Mouse (Mus musculus): Measurements from ENCODE around the gene Olfr711. TPM values are rescaled to one million over a fixed set of nuclear protein-coding genes. Genes with fewer than 3 reads are reported as not detected.
"Not testable (repeated sequence)": the region's sequence is repeated elsewhere in the genome, so short reads cannot be mapped to it uniquely, and the experiment has no call there.

The Olfr711 gene
- polyA plus RNA-seq, 1 experiment: not detected

DNA sequence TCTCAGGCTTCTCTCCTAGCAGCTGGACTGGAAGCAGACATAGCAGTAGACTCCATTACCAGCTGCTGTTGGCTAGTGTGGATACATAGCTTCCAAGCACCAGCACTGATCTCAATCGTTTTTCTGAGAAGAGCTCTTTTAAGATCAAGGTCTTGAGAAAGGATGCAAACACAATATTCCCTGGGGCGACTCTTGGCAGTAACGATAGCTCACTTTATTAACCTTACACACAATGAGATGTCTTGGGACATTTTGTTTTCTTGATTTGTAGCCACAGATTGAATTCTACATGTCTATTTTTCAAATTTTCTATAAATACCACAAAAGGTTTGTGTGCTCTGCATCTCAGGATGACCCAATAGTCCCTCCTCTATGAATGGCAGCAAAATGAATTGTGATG is 27.0 kb downstream of the Olfr711 start, which contains the start of gene Olfr710:
TSS of gene Olfr710 (minus strand) at position 101 of the 400 bp plus-strand sequence.
- no peak within 1 kb of the TSS for H3K4me3 ChIP-seq (ENCODE audit: low read depth, low read length)

GRCm38 (mm10) chr7:106932119-106932518 is 43.1 kb downstream of the Olfr711 start, which contains the start of gene Olfr709-ps1:
TSS of gene Olfr709-ps1 (minus strand) at chr7:106932219.
- H3K27ac ChIP-seq (ENCODE audit: insufficient read depth, low read depth, low read length): no peak within 1 kb of the TSS
- no peak within 1 kb of the TSS for H3K4me3 ChIP-seq (ENCODE audit: low read depth, low read length)
- H3K27me3 ChIP-seq (ENCODE audit: control insufficient read depth, insufficient read depth, low read length): no peaks in the 10 kb centered on the region
- H3K4me1 ChIP-seq (ENCODE audit: control insufficient read depth, insufficient read depth, insufficient read length, low read length): no peaks in the 10 kb centered on the region
- no peaks in the 10 kb centered on the region for H3K36me3 ChIP-seq (ENCODE audit: control insufficient read depth, insufficient read depth, low read length)
- TF ChIP-seq POLR2A (IDR thresholded peaks at IDR 0.05; ENCODE audit: low read depth, low read length): no peak
- TF ChIP-seq CTCF (IDR thresholded peaks at IDR 0.05; ENCODE audit: extremely low read depth, insufficient read length, insufficient replicate concordance, low read depth, low read length): no peak

More for the DNA sequence above, 27.0 kb downstream of the Olfr711 start, which contains the start of gene Olfr710:
- WGBS: 73% methylated on average over 3 of the region's 3 CpGs
- Histone ChIP-seq H3K27ac (ENCODE audit: insufficient read depth, low read depth, low read length) (no peak within 1 kb of the TSS), H3K27me3 (ENCODE audit: control insufficient read depth, insufficient read depth, low read length) (no peaks in the 10 kb centered on the region), H3K4me1 (ENCODE audit: control insufficient read depth, insufficient read depth, insufficient read length, low read length) (no peaks in the 10 kb centered on the region), H3K36me3 (ENCODE audit: control insufficient read depth, insufficient read depth, low read length) (no peaks in the 10 kb centered on the region)
- no peak for TF ChIP-seq POLR2A (IDR thresholded peaks at IDR 0.05; ENCODE audit: low read depth, low read length)
- no peak for TF ChIP-seq CTCF (IDR thresholded peaks at IDR 0.05; ENCODE audit: extremely low read depth, insufficient read length, insufficient replicate concordance, low read depth, low read length)

DNA sequence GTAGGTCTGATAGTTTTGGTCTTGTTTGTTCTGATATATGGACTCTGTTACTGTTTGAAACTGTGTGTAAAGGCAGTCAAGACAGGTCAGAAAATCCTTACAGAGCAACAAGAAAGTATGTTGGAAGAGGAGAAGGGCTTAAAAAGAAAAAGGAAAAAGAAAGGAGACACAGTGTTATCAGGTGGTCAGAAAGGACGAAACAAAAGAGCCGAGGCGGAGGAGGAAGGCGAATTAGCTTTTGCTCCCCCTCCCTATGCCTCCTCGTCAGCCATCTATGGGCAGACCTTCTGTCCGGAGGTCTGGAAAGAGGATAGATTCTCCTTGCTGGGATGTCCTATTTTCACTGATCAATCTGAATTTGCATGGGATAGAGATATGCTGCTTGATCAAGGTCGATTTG is 54.3 kb downstream of the Olfr711 start:
- not testable (repeated sequence) for H3K36me3 ChIP-seq (ENCODE audit: control insufficient read depth, insufficient read depth, low read length); H3K4me1 ChIP-seq (ENCODE audit: control insufficient read depth, insufficient read depth, insufficient read length, low read length); H3K27me3 ChIP-seq (ENCODE audit: control insufficient read depth, insufficient read depth, low read length); H3K27ac ChIP-seq (ENCODE audit: insufficient read depth, low read depth, low read length); H3K4me3 ChIP-seq (ENCODE audit: low read depth, low read length)
- WGBS: 94% methylated on average over 7 of the region's 7 CpGs

Other genes starting within 250 kb of the Olfr711 start
- gene Olfr697, start 233.0 kb downstream of the Olfr711 start, polyA plus RNA-seq (2012; rRNA removed): not detected in 2 replicates
- not detected in 2 replicates for gene Olfr698, start 220.1 kb downstream of the Olfr711 start, polyA plus RNA-seq (2012; rRNA removed)
- not detected in 2 replicates for gene Olfr699, start 182.3 kb downstream of the Olfr711 start, polyA plus RNA-seq (2012; rRNA removed)
- not detected in 2 replicates for gene Olfr700, start 166.6 kb downstream of the Olfr711 start, polyA plus RNA-seq (2012; rRNA removed)
- not detected in 2 replicates for gene Olfr701, start 161.3 kb downstream of the Olfr711 start, polyA plus RNA-seq (2012; rRNA removed)
- gene Olfr702, start 141.6 kb downstream of the Olfr711 start, polyA plus RNA-seq (2012; rRNA removed): not detected in 2 replicates
- not detected in 2 replicates for gene Olfr703, start 132.1 kb downstream of the Olfr711 start, polyA plus RNA-seq (2012; rRNA removed)
- gene Olfr704, start 112.3 kb downstream of the Olfr711 start, polyA plus RNA-seq (2012; rRNA removed): not detected in 2 replicates
- gene Olfr705, start 98.6 kb downstream of the Olfr711 start, polyA plus RNA-seq (2012; rRNA removed): not detected in 2 replicates
- not detected in 2 replicates for gene Olfr706, start 87.3 kb downstream of the Olfr711 start, polyA plus RNA-seq (2012; rRNA removed)
- gene Olfr707, start 74.2 kb downstream of the Olfr711 start, polyA plus RNA-seq (2012; rRNA removed): not detected in 2 replicates
- gene Olfr1532-ps1, start 67.5 kb downstream of the Olfr711 start, polyA plus RNA-seq (2012; rRNA removed): not detected in 2 replicates
- gene Olfr709-ps1, start 43.2 kb downstream of the Olfr711 start, polyA plus RNA-seq (2012; rRNA removed): not detected in 2 replicates
- gene Olfr710, start 27.1 kb downstream of the Olfr711 start, polyA plus RNA-seq (2012; rRNA removed): not detected in 2 replicates
- not detected in 2 replicates for gene Olfr6, start 11.5 kb downstream of the Olfr711 start, polyA plus RNA-seq (2012; rRNA removed)
- not detected in 2 replicates for gene Olfr2, start 30.6 kb upstream of the Olfr711 start, polyA plus RNA-seq (2012; rRNA removed)
- gene Olfr713, start 55.7 kb upstream of the Olfr711 start, polyA plus RNA-seq (2012; rRNA removed): not detected in 2 replicates
- not detected in 2 replicates for gene Olfr714, start 95.5 kb upstream of the Olfr711 start, polyA plus RNA-seq (2012; rRNA removed)
- gene Olfr17, start 117.8 kb upstream of the Olfr711 start, polyA plus RNA-seq (2012; rRNA removed): not detected in 2 replicates
- gene Olfr715b, start 134.9 kb upstream of the Olfr711 start, polyA plus RNA-seq (2012; rRNA removed): not detected in 2 replicates
- gene Olfr715, start 155.6 kb upstream of the Olfr711 start, polyA plus RNA-seq (2012; rRNA removed): not detected in 2 replicates
- not detected in 2 replicates for gene Olfr716, start 162.9 kb upstream of the Olfr711 start, polyA plus RNA-seq (2012; rRNA removed)
- not detected in 2 replicates for gene Nlrp14, start 191.5 kb upstream of the Olfr711 start, polyA plus RNA-seq (2012; rRNA removed)
- not detected in 2 replicates for gene Rbmxl2, start 234.0 kb upstream of the Olfr711 start, polyA plus RNA-seq (2012; rRNA removed)

Data from small intestine, adult 2 months (tissue).